Mouse (Mus musculus) kidney, embryonic 14.5 days (tissue): ENCODE data around the gene Pdap1. TPM values are rescaled to one million over a fixed set of nuclear protein-coding genes. Genes with fewer than 3 reads are reported as not detected.
"Not testable (repeated sequence)": the region's sequence is repeated elsewhere in the genome, so short reads cannot be mapped to it uniquely, and the experiment has no call there.

Source experiments
- ATAC-seq: fragments of 200-750 bp; cut with Nextera tagmentation; 2 replicates; pipeline ENCODE4 v1.8.0; 2017; ENCODE audit warnings: moderate number of reproducible peaks, mild to moderate bottlenecking, moderate TSS enrichment, moderate library complexity; ENCODE audit not compliant: low FRiP score, low TSS enrichment
- H3K27ac ChIP-seq: fragments of 300-500 bp; sonication (generic); 2 replicates; pipeline ENCODE4 v1.5.1; 2014; ENCODE audit warnings: low read depth, mild to moderate bottlenecking, low read length, moderate library complexity, mixed read lengths
- H3K27me3 ChIP-seq: fragments of 300-500 bp; sonication (generic); 2 replicates; pipeline ENCODE4 v1.6.1; 2014; ENCODE audit warnings: mild to moderate bottlenecking, low read length; ENCODE audit not compliant: control insufficient read depth, insufficient read depth
- H3K36me3 ChIP-seq: fragments of 300-500 bp; sonication (generic); 2 replicates; pipeline ENCODE4 v1.6.1; 2014; ENCODE audit warnings: low read length, mixed read lengths; ENCODE audit not compliant: control insufficient read depth, insufficient read depth
- H3K4me1 ChIP-seq: fragments of 300-500 bp; sonication (generic); 2 replicates; pipeline ENCODE4 v1.6.1; 2014; ENCODE audit warnings: low read length, mixed read lengths; ENCODE audit not compliant: control insufficient read depth, insufficient read depth
- H3K4me2 ChIP-seq: fragments of 300-500 bp; sonication (generic); replicated peaks from 2 replicates; pipeline ENCODE4 v1.6.1; 2014; ENCODE audit warnings: low read depth, mild to moderate bottlenecking, low read length
- H3K4me3 ChIP-seq: fragments of 300-500 bp; sonication (generic); 2 replicates; pipeline ENCODE4 v1.5.1; 2014; ENCODE audit warnings: mild to moderate bottlenecking, low read length
- H3K9ac ChIP-seq: fragments of 300-500 bp; sonication (generic); 2 replicates; pipeline ENCODE4 v1.6.1; 2014; ENCODE audit warnings: low read depth, mild to moderate bottlenecking, low read length, moderate library complexity
- H3K9me3 ChIP-seq: fragments of 300-500 bp; sonication (generic); 2 replicates; pipeline ENCODE4 v1.6.1; 2016; ENCODE audit warnings: low read length; ENCODE audit not compliant: control insufficient read depth
- WGBS: fragments of 180-500 bp; shearing (Covaris S2); extraction: QIAGEN DNeasy Blood & Tissue Kit; methylation state at CpG from one replicate; pipeline ENCODE4 v1.1.7; 2014; 5-methylcytosine and 5-hydroxymethylcytosine counted together
- polyA plus RNA-seq: library from polyadenylated mRNA; unstranded; fragments of >200 nt; fragmentation: Nextera tagmentation; extraction: Ambion mirVana; gene quantifications from 2 replicates; pipeline ENCODE4 v1.2.1, GENCODE M21; 2014

The Pdap1 gene
- polyA plus RNA-seq, 1 experiment from 2014 or later: 113 TPM

GRCm38 (mm10) chr5:145083632-145084451 lies 56.2 kb downstream of the Pdap1 start, which contains the start of the genes Arpc1a and Kpna7:
Arpc1a (plus strand) TSS chr5:145083830.
Kpna7 (minus strand) TSS chr5:145084030.
- Histone ChIP-seq H3K9me3 (no peaks in the 10 kb centered on the region), H3K9ac (peak within 1 kb of the TSS; percentile 82), H3K36me3 (peaks cover under 1% of the 10 kb centered on the region; the same call in 1 of the 2 replicates), H3K27me3 (no peaks in the 10 kb centered on the region), H3K4me2 (peak within 1 kb of the TSS; percentile 82), H3K4me3 (peak within 1 kb of the TSS; percentile 76), H3K27ac (peak within 1 kb of the TSS; percentile 73; the same call in 1 of the 2 replicates), H3K4me1 (peaks cover 9% of the 10 kb centered on the region)
- WGBS: under 1% methylated on average over 54 of the region's 54 CpGs
- ATAC-seq: peak; percentile 98

- peak overlapping the region; percentile 73; the same call in 1 of the 2 replicates for H3K27ac ChIP-seq
- H3K4me2 ChIP-seq: peak overlapping the region; percentile 82
- not testable (repeated sequence) for H3K27me3 ChIP-seq, H3K36me3 ChIP-seq, H3K4me1 ChIP-seq, H3K9me3 ChIP-seq, ATAC-seq
- peak overlapping the region; percentile 82 for H3K9ac ChIP-seq
- peak overlapping the region; percentile 76 for H3K4me3 ChIP-seq
- 51% methylated on average over 6 of the region's 6 CpGs for WGBS
Observed at GRCm38 (mm10) chr5:145083201-145083600, 56.8 kb downstream of the Pdap1 start.

GRCm38 (mm10) chr5:145081866-145082613 lies 58.0 kb downstream of the Pdap1 start:
- Histone ChIP-seq H3K4me1 (peaks cover 9% of the 10 kb centered on the region), H3K4me2 (no peak overlapping the region), H3K27me3 (no peaks in the 10 kb centered on the region), H3K4me3 (no peak overlapping the region), H3K9ac (no peak overlapping the region), H3K9me3 (no peaks in the 10 kb centered on the region), H3K36me3 (no peaks in the 10 kb centered on the region), H3K27ac (no peak overlapping the region)
- no peak for ATAC-seq
- WGBS: 90% methylated on average over 10 of the region's 10 CpGs

Other genes starting within 250 kb of the Pdap1 start
- gene Smurf1, start 174.4 kb downstream of the Pdap1 start, polyA plus RNA-seq: 13.5 and 20.2 TPM in 2 replicates
- gene Gm4871, start 107.5 kb downstream of the Pdap1 start, polyA plus RNA-seq: not detected in 2 replicates
- not detected in 2 replicates for gene 1700018F24Rik, start 97.2 kb downstream of the Pdap1 start, polyA plus RNA-seq
- 138 and 149 TPM in 2 replicates for gene Arpc1a, start 56.4 kb downstream of the Pdap1 start, polyA plus RNA-seq
- not detected in 2 replicates for gene Kpna7, start 56.2 kb downstream of the Pdap1 start, polyA plus RNA-seq
- 115 and 163 TPM in 2 replicates for gene Arpc1b, start 26.0 kb downstream of the Pdap1 start, polyA plus RNA-seq
- gene Bud31, start 124 bp upstream of the Pdap1 start, polyA plus RNA-seq: 205 and 251 TPM in 2 replicates
- 7.1 and 14.4 TPM in 2 replicates for gene Ptcd1, start 26.9 kb upstream of the Pdap1 start, polyA plus RNA-seq
- 30.6 and 37.1 TPM in 2 replicates for gene Cpsf4, start 27.0 kb upstream of the Pdap1 start, polyA plus RNA-seq
- 568 and 762 TPM in 2 replicates for gene Atp5j2, start 51.8 kb upstream of the Pdap1 start, polyA plus RNA-seq
- gene Zkscan14, start 61.6 kb upstream of the Pdap1 start, polyA plus RNA-seq: 7.8 and 10.2 TPM in 2 replicates
- 9.6 and 13.6 TPM in 2 replicates for gene Zkscan5, start 64.3 kb upstream of the Pdap1 start, polyA plus RNA-seq
- 29.0 and 41.7 TPM in 2 replicates for gene Zfp655, start 91.5 kb upstream of the Pdap1 start, polyA plus RNA-seq
- 0.70 and 1.2 TPM in 2 replicates for gene Zscan25, start 140.3 kb upstream of the Pdap1 start, polyA plus RNA-seq
- not detected in 2 replicates for gene Cyp3a57, start 205.0 kb upstream of the Pdap1 start, polyA plus RNA-seq